Mouse (Mus musculus) lung, postnatal 36 days (tissue): Measurements from ENCODE around the gene Arntl.
A peak's percentile ranks its signal among the peaks of the same experiment; 100 is the strongest.

ENCODE experiments used
- DNase-seq: peaks from one replicate; pipeline ENCODE4 v3.0.0; 2022; ENCODE audit warnings: mixed read lengths

The Arntl gene

DNA sequence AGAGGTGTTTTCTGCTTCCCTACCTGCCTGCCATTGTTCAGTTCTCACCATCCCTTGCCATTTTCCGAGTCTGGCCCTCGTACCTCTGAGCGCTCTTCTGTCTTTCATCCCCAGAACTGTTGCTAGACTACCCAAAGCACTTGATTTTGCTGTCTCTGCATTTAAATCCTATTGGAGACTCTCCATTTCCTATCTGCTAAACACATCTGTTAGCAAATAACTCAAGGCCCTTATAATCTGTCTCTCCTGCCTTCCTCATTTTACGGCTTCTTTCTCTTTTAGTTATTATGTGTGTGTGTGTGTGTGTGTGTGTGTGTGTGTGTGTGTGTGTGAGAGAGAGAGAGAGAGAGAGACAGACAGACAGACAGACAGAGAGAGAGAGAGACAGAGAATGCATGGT, 90.5 kb downstream of the Arntl start:
- DNase-seq, result no peak

DNA sequence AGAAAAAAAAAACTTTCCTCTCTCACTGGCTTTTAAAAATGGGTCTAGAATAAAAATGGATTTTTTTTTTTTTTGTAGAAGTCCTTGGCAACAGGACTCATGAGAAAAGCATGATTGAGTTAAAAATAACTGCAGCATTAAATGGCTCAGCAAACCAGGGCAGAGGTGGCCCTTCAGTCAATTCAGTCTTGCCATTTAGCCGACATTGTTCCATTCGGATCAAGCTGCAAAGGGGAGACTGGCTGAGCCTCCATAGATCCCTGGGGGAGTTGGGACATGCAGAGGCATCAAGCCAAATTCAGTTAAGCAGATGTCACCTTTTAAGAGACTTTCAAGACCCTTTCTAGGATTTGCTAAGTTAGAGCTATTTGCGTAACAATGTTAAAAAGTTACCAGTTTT, 102.9 kb downstream of the Arntl start:
- no peak for DNase-seq

DNA sequence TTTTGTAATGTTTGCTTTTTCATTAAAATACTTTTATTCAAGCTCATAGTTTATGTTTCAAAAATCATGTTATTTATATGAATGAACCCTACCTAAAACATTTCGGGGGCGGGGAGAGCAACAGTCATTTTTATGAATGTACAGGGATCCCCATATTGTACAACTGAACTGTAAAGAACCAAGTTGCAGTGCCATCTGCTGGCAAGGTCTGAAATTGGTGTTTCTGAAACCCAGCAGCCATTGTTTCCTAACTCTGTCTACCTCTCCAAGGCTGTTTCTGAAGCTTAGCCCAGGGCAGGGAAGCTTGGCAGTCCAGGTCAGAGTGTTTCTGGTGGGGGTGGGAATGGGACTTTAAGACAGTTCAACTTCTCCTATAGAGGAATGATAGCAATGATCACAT, 104.5 kb downstream of the Arntl start:
- peak; percentile 66 for DNase-seq

DNA sequence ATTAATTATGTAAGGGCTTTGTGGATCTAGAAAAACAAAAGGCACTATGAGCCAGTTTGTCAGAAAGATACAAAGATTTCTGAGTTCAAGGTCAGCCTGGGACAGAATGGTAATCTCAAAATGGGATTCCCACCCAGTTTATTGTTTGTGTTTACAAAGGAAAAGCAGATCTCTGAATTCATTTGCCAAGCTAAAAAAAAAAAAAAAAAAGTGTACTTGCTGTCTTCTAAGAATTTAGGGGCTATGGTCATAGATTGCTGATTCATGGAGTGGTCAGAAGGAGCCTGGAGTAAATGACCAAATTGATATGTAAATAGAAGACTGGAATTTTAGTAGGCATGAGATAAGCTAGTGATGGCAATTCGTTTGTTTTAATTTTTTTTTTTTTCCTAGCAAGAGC, 112.9 kb downstream of the Arntl start:
- DNase-seq, result no peak

DNA sequence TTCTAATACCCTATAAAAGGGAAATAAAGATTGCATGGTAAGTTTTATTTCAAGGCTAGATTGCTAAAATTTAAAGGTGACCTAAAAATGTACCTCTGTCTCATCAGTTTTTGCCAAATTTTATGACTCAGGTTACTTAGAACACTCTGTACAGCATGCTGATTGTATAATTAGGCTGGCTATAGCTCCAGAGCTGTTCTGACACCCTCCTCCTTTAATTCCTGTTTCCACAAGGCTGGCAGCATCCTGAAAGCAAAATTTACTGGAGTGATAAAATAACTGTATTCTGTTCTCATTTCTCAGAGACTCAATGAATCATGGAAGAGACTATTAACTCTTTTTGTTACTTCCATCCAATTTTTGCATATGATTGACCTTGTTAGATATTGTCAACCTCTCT, 126.8 kb downstream of the Arntl start:
- no peak for DNase-seq

DNA sequence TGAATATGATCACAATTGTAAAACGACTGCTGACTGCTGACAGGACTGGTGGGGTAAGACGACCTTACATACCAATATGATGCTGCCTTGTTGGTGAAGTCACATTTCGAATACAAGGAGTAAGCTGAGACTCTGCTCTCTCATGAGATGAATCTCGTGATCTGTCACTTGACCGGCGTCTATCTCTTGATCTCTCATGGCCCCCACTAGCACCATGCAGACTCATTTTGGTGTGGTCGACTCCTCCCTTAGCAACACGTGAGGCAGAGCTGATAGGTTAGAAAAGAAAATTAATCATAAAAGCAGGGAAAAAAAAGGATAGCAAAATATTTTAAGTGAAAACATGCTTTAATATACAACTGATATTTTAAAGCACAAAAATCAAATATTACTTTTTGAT, 128.0 kb downstream of the Arntl start:
- DNase-seq, result no peak

DNA sequence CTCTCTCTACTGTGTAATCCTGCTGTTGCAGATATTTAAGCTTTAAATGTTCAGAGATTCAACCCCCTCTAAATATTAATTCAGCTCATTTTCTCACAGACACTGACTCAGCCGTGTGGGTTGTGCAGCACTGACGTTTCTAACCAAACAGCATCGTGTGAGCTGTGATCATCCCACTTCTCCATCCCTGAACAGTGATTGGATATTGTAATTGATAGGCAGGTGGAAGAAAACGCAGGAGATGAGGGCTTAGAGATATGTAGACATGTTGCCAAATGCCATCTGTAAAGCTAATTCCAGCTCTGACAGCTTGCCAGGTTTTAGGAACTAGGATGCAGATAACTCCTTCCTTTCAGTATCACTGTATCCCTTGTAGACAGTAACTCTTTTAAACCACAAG, 140.0 kb downstream of the Arntl start:
- no peak for DNase-seq

GRCm38 (mm10) chr7:113347694-113348093, 140.4 kb downstream of the Arntl start:
- DNase-seq, result no peak

- no peak for DNase-seq
These were observed 141.8 kb downstream of the Arntl start for GRCm38 (mm10) chr7:113349089-113349488.
